Mouse (Mus musculus): ENCODE measurements around the gene Adrm1.

Adrm1 gene

GRCm38 (mm10) chr2:180170806-180171521 lies at the start of gene Adrm1:
Gene Adrm1, plus strand, starts transcription at chr2:180171485.
- peak; percentile 97 for DNase-seq

GRCm38 (mm10) chr2:180124192-180124591 lies 47.1 kb upstream of the Adrm1 start:
- no peak for DNase-seq

GRCm38 (mm10) chr2:180126195-180126594 lies 45.1 kb upstream of the Adrm1 start:
- DNase-seq, result no peak

- no peak for DNase-seq
Observed at GRCm38 (mm10) chr2:180127675-180128074, 43.6 kb upstream of the Adrm1 start.

- DNase-seq, result no peak
Observed at GRCm38 (mm10) chr2:180133231-180133630, 38.1 kb upstream of the Adrm1 start.

- no peak for DNase-seq
Observed at GRCm38 (mm10) chr2:180133911-180134310, 37.4 kb upstream of the Adrm1 start.

- DNase-seq, result no peak
Observed at GRCm38 (mm10) chr2:180135414-180135813, 35.9 kb upstream of the Adrm1 start.

GRCm38 (mm10) chr2:180146091-180146490 lies 25.2 kb upstream of the Adrm1 start:
- no peak for DNase-seq

GRCm38 (mm10) chr2:180147379-180147778 lies 23.9 kb upstream of the Adrm1 start:
- DNase-seq, result no peak

GRCm38 (mm10) chr2:180148551-180148950 lies 22.7 kb upstream of the Adrm1 start:
- no peak for DNase-seq

- no peak for DNase-seq
Observed at GRCm38 (mm10) chr2:180154796-180155195, 16.5 kb upstream of the Adrm1 start.

GRCm38 (mm10) chr2:180158627-180159026 lies 12.7 kb upstream of the Adrm1 start:
- DNase-seq, result no peak

- no peak for DNase-seq
Observed at GRCm38 (mm10) chr2:180165855-180166254, 5.4 kb upstream of the Adrm1 start.

GRCm38 (mm10) chr2:180166869-180167268 lies 4.4 kb upstream of the Adrm1 start:
- no peak for DNase-seq

GRCm38 (mm10) chr2:180170151-180170805 lies 1.0 kb upstream of the Adrm1 start:
- no peak for DNase-seq

GRCm38 (mm10) chr2:180171522-180172070 lies 311 bp downstream of the Adrm1 start:
- no peak for DNase-seq

GRCm38 (mm10) chr2:180172152-180172551 lies 867 bp downstream of the Adrm1 start:
- peak; percentile 4 for DNase-seq

GRCm38 (mm10) chr2:180173163-180173562 lies 1.9 kb downstream of the Adrm1 start:
- DNase-seq, result peak; percentile 10

- DNase-seq, result peak; percentile 4
Observed at GRCm38 (mm10) chr2:180173711-180174110, 2.4 kb downstream of the Adrm1 start.

GRCm38 (mm10) chr2:180174121-180174520 lies 2.8 kb downstream of the Adrm1 start:
- peak; percentile 1 for DNase-seq

GRCm38 (mm10) chr2:180175725-180176124 lies 4.4 kb downstream of the Adrm1 start:
- DNase-seq, result peak; percentile 2

GRCm38 (mm10) chr2:180181542-180181941 lies 10.3 kb downstream of the Adrm1 start:
- DNase-seq, result no peak

- DNase-seq, result no peak
Observed at GRCm38 (mm10) chr2:180184011-180184751, 12.9 kb downstream of the Adrm1 start.

All from liver (tissue).